12 mouse cellular contexts compared by ENCODE assay signal in genomic region chr17:11333741-11334140, GRCm38 (mm10).
"Had no signal": no experiment of that assay in that cellular context is flagged by ENCODE, and none has a peak within 500 bp of the region (broad histone marks: within the 10 kb centered on the region; RNA-seq: fewer than 3 reads in every experiment).

No protein-coding gene starts in this region.

- DNase-seq: kidney, adult 2 months; kidney, postnatal 36 days; layer of hippocampus, postnatal 36 days; liver, embryonic 13.5 days; lung, adult 2 months; lung, postnatal 14 days; lung, postnatal 4 days; right cerebral cortex, postnatal 14 days; right cerebral cortex, postnatal 4 days; thymus, adult 2 months; thymus, postnatal 14 days had no signal

- ATAC-seq: midbrain, embryonic 15.5 days had no signal
